Mouse (Mus musculus) 3T3-L1 (cell line): Measurements from ENCODE around the gene Palm2.

Experiments used
- DNase-seq: peaks from one replicate; pipeline ENCODE4 v3.0.0-alpha.2; 2015; ENCODE audit warnings: low read depth, low spot score

Gene Palm2

DNA sequence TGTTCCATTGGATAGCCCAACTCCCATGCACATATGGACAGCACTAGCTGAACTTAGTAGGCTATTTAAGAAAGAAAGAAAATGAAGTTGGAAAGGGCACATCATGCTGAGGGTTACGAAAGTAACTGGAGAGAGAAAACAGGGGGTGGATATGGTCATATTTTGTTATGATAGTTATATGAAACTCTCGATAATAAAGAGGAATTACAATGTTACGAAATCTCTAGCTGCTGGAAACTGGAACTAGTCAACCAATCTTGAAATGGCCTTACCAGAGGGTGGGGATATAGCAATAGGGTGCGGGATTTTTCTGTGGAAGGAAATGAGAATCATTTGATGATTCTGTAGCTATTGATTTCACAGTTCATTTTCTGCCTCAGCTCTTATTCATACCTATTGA is 180.6 kb downstream of the Palm2 start:
- no peak for DNase-seq

DNA sequence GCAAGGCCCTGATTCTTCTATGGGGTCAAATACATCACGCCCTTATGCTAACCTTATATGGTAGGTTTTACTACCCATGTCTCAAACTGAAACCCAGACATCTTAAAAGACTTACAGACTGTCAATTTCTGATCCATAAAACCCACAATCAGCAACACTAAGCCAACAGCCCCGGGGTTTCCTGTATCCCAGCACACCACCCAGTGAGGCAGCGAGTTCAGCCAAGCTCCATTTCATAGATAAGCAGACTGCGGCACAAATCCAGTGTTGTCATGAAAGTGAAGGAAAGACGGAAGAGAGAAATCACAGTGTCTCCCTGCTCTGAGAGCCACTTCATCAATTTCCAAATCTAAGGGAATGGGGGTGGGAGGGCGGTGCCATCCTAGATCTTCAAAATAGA is 184.7 kb downstream of the Palm2 start:
- DNase-seq: no peak

DNA sequence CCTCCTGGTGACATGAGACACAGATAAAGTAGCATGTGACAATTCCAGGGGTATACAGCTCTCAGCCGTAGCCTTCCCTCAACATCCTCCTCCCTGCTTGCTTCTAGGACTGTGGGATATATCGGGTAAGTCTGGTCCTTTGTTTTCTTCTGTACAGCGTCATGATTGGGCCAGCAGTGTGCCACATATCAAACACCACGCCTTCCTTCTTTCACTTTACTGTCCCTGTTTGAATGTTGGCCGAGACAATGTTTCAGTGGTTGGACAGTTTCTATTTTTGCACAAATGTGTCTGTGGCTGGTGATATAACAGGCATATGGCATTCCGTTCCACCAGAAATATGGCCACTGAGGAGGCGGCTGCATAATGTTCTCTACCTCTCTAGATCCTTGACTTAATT is 188.8 kb downstream of the Palm2 start:
- DNase-seq: no peak

DNA sequence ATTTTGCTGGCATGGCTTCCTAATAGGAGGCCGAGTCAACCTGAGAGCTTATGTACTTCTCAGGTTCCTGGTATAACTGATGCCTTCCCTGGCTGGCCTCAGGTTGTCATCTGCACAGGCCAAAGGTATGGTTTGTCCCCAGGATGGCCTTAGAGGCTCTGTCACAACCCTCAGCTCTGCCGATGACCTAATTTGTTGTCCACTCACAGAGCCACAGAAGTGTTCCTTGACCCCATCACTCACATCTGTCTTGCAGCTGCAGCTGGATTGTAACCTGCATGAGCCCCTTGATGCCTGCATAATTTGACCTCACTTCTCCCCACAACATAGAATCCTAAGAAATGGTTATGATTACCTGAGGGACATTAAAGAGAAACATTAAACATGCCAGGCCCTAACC is 190.8 kb downstream of the Palm2 start:
- no peak for DNase-seq

DNA sequence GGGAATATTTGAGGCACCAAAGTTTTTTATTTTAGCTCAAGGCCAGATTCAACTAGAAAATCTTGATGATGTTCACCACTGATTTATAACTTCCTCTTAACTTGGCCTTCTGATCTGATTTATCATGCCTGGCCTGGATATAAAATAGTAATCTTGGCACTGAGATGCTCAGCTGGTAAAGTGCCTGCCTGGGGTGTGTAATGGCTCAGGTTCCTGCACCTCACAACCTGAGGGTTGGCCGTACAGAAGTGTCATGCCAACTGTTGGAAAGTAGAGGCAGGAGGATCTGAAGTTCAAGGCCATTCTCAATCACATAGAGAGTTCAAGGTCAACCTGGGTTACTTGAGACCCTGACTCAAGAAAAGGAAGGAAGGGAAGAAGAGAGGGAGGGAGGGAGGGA is 191.3 kb downstream of the Palm2 start:
- DNase-seq: no peak

DNA sequence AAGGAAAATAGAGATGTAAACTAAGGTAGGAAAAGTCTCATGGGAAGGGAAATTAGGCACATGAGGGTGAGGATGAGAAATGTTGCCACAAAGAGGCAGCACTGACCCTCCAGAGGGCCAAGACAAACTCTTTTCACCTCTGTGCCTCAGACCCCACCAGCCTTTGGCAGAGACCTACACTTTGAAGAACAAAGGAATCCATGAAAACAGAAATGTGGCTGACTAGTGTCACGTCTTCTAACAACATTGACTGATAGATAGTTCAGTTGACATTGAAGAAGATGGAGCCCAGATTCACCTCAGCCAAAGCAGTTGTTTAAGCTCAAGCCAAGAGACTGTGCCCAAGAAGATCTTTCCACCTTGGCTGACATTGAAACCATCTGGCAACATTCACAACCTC is 191.7 kb downstream of the Palm2 start:
- DNase-seq: no peak

DNA sequence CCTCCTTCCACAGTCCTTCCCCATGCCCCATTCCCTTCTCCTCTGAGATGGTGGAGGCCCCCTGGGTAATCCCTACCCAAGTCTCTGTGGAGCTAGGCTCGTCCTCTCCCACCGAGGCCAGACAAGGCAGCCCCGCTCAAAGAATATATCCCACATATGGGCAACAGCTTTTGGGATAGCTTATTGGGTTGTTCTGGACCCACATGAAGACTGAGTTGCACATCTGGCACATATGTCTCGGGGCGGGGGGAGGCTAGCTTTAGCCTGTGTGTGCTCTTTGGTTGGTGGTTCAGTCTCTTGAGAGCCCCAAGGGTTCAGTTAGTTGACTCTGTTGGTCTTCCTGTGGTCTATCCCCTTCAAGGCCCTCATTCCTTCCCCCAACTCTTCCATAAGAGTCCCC is 192.9 kb downstream of the Palm2 start:
- DNase-seq: no peak

DNA sequence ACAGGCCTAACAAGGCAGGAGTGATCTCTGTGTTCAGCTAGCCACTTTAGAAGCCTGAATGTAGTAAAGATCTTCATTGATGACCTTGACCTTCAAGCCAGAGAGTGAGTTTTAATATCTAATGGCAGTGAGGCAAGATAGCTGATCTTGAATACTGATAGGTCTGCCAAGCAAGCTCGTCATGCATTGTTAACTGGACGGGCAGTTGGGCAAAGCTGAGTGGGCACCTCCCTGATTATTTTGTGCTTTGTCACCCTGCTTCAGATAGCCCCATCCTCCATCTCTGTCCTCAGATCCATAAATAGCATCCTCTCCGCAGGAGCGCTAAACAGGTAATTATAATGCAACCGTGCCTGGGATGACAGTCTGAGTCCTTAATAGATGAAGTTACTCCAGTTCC is 198.3 kb downstream of the Palm2 start:
- no peak for DNase-seq

DNA sequence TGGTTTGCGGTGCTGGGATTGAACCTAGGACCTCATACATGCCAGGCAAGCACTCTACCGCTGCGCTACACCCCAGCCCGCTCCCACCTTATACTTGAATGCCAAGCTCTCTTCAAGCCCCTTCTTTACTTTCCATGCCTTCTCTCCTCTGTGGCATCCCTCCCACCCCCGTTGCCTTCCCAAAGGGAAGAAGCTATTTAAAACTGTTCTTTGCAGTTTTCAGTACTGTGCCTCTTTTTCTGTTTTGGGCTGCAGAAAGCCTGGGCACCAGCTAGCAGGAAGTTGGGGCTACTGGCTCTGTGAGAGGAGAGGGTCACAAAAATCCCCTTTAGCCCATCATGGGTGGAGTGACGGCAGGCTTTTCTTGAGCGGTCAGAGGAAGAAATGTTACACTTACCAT is 199.0 kb downstream of the Palm2 start:
- no peak for DNase-seq

DNA sequence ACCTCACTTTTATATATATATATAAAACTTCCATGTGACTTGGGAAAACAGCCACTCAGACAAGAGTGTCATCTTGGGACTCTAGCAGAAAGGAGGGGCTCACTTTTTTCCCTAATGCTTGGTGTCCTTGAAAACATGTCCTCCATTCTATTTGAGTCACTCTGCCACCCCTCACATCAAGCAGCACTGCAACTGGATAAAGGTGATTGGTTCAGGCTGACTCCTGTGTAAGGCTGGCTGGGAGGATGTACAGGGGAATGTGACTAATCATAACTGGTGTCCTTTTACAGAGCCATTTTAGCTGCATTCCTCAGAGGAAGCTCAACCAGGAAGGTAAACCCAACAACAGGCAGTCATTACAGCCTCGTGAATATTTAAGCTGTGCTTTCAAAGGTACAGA is 200.9 kb downstream of the Palm2 start:
- DNase-seq: peak; percentile 69

DNA sequence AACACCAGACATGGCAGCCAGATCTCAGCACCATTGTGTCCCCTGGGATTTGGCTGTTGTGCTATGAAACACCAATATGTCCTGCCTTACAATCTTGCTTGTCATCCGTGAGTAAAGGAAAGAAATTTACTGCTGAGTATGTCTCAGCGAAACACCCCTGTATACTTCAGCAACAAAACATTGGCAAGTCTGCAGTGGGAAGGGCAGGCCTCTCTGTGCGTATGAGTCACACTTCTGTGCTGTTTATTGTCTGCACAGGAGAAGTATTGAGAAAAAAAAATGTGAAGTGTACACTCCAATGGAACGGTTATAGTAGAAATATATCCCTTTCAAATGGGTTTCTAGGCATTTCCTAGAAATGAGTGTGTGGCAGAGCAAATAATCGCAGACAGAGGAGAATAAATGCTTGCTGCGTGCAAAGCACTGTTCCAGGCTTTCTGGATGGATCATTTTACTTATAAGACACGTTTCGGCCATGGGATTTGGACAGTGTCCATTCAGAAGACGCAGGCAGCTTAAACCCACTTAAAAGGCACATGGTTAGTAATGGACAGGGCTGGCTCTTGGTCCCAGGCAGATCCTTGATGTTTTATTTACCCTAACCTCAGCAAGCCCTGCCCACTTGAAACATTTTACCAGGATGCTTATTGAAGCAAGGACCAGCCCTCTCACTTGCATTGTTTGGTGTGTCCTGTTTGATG is 202.9 kb downstream of the Palm2 start:
- DNase-seq: peak; percentile 84

DNA sequence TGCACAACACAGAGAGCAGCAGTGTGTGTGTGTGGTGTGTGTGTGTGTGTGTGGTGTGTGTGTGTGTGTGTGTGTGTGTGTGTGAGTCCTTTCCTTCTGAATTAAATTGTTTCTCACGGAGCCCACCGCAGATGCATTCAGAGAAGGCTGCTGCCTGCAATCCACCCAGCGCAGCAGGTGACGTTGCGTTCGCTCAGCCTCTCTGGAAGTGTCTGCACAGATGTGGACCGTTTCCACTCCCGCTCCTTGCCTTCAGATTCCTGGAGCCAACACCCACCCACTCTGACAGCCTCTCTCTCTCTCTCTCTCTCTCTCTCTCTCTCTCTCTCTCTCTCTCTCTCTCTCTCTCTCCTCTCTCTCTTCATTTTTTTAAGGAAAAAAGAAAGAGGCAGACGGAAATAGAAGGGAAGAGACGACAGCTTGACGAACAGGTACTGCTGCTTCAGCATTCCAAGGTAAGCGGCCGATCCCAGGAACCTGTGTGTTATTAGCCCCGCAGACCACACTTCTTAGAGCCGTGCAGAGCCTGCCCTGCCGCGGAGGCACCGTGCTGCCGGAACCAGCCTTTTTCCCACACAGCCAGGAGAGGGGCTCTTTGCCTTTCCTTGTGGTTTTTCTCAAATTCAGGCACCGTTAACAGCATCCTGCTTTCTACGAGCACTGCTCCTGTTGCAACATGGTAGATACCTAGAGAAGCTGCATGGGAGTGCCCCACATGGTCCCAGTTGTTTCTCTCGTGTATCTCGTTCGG is 203.8 kb downstream of the Palm2 start:
- no peak for DNase-seq

DNA sequence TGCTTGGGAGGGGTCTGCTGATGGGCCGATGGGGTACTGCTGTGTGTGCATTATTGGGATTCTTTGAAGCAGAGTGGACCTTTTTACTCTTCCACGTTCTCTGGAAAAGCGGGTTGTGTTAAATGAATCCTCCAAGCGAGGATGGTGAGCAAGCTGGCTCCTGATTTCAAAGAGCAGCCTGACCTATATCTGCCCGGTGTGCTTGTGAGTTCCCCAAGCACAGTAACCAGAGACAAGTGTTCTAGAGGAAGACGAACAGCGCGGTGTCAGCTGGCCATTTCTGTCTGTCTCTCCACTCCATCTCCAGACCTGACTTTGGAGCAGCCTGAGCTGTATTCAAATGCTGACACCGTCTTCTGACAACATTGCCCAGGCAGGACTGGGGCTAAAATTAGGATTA is 204.9 kb downstream of the Palm2 start:
- no peak for DNase-seq

DNA sequence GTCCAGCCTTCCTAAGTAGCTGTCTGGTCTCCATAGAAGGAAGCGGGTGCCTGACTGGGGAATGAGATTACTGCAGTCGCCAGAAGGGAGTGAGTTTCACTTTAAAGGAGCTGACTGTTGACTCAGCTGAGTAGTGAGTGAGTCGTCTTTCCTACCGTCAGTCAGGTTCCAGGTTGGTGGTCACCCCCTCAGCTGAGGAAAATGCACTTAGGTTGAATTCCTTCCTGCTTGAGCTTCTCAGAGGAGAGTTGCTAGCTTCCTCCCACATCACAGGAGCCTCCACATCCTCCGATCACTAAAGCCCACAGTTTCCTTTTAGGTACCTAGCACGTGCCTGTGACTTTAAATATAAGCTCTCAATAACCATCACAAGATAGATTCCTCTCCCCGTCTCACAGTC is 206.2 kb downstream of the Palm2 start:
- peak; percentile 66 for DNase-seq

DNA sequence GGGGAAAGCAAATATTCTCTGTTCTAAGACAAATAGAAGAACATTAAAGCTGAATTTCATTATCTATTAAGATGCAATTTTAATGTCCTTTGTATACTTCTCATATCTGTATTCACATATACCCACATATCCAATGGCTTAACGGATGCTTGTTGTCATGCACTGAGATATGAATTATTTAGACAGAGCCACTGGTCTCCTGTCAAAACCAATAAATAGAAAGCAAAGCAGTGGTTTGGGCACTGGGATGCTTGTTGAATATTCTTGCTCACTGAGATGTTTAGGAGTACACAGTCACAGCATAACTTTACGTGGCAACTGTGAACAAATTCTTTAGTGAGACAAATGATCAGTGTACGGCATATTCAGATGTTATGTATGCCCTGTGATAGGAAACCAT is 206.9 kb downstream of the Palm2 start:
- DNase-seq: no peak

DNA sequence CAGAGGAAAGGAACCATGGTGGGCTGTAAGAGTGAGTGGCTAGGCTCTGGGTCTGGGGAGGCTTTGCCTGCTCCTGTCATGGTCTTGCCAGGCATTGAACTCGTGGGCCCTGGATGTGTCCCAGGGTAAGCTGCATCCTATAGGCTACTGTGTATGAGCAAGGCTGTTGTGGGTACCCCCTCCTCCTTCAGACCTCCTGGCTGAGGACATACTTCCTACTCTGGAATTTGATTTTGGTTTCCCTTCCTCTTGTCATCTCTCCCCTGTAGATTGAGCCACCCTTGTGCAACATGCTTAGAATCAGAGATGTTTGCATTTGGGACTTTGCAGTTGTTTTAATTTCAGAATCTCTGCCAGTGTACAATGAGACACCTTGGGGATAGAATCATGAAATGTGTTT is 216.9 kb downstream of the Palm2 start:
- no peak for DNase-seq

DNA sequence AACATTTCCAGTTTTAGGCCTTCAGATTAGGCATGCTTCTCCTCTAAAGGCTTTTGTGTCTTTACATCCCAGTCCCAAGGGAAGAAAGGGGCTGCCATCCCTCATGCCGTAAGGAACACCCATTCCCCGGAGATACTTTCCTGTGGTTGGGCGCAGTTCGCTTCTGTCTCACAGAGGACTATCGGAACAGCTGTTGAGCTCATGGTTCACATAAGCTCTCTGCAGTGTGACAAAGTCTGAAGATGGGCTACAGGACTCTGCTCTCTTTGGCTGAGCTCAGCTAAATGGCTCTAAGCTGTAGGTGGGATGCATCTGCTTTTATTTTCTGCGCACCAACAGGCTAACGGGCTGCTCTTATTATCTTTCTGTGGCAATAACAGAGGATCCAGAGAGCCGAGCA is 217.5 kb downstream of the Palm2 start:
- DNase-seq: peak; percentile 15

DNA sequence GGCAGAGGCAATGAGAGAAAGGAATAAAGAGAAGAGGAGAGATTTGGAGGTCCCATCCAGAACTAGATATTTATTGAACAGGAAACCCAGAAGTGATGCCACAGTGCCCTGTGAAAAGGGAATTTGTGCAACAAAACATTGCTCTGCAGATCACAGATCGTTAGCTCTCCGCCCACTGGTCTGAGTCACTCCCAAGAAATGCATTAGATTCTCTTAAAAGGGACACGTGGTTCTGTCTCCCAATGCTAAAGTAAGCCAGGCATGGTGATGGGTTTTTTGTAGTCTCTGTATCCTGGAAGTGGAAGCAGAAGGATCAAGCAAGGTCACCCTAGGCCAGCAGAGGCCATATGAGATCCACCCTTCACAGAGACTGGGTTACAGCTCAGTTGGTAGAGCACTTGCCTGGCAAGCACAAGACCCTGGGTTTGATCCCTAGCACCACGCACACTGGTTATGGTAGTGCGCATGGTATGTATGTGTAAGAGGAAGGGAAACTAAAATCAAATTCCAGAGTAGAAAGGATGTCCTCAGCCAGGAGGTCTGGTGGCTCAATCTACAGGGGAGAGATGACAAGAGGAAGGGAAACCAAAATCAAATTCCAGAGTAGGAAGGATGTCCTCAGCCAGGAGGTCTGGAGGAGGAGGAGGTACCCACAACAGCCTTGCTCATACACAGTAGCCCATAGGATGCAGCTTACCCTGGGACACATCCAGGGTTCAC is 218.3 kb downstream of the Palm2 start:
- peak; percentile 91 for DNase-seq

DNA sequence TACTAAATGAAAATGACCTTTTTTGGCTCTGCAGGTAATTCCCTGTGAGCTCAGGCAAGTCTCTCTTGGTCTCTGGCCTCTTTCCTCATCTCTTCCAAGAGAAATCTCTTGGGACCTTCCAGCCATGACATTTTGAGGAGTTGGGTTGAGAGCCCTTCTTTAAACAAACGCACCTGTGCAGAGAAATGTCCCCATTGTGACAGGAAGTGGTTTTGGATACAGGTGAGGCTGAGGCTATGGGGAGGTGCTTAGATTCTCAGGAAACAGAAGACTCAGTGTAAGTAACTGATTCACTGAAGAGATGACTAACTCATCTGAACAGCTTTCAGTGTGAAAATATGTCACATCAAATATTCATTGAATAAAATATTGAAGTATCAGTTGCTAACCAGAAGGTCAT is 221.9 kb downstream of the Palm2 start:
- no peak for DNase-seq

DNA sequence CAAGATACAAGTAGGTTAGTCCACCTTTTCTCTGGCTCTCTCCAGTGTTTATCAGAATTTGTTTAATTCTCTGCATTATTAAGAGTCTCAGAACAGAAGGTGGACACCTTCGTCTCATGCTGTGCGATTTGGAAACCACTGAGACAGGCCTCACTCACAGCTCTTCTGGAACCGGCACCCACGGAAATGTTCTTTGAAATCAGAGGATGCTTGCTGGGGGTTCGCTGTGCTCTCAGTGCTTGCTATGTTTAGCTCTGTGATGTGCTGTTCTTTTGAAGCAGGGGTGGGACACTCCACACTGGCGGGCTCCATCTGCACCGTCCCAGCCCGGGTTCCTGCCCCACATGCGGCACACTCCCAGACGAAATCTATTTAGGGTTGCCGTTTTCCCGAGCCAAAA is 222.3 kb downstream of the Palm2 start:
- DNase-seq: no peak

DNA sequence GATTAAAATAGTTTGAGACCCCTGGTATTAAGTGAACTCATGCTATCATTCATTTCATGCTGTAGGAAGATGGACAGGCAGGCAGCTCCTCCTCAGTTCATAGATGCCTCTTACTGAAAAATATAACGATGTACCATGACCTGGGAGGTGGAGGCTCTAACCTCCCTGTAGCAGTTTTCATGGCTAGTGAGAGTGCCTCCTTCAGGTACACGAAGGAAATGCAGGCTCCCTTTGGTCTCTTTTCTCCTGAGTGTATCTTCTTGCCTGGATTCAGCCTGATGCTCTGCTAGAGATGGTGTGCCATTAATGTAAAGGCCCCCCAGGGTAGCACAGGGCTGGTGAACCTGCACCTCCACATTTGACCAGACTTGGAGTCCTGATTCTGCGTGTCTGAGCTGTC is 222.8 kb downstream of the Palm2 start:
- no peak for DNase-seq

DNA sequence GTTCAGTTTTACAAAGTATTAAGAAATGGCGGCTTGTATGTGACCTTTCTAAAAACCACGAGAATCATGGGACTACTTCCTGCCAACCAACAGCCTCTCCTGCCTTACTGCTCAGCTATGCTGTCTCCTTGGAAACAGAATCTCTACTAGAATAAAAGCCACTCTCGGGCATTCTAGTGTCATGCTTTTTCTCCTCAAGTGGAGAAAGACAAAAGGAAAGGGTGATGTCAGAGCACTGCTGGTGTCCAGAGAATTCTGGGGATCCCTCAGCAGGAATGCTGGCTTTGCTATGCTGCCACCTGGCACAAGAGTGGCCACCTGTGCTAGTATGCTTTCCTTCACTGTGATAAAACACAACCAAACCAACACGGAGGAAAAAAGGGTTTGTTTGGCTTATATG is 226.4 kb downstream of the Palm2 start:
- peak; percentile 11 for DNase-seq

DNA sequence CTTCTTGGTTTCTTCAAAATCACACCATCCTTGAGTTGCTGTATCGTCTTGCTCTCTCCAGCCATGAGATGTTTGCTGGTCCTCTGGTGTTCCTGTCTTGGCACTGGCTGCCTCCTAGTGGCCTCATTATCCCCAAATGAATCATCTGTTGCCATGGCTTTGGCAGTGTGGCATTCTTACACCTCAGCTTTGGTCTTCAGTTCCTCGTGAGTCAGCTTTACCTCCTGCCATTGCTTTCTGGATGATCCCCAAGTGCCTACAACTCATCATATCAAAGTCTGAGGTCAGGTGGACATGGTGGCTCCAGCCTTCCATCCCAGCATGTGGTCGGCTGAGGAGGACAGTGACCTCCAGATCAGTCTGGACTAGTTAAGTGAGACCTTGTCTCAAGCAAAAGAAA is 232.1 kb downstream of the Palm2 start:
- DNase-seq: peak; percentile 64
